Mouse (Mus musculus) adrenal gland, postnatal 14 days (tissue): Measurements from ENCODE around the gene Pou2f1. TPM values are rescaled to one million over a fixed set of nuclear protein-coding genes. Genes with fewer than 3 reads are reported as not detected.

Experiments
- DNase-seq: peaks from one replicate; pipeline ENCODE4 v3.0.0; 2021; ENCODE audit warnings: mixed read lengths
- long read RNA-seq, 2 experiments: library from polyadenylated mRNA; stranded (forward); transcript quantifications; one replicate each; pipeline ENCODE4 v2.0.0; 2021
- total RNA-seq: library from RNA; stranded (reverse); gene quantifications from 2 replicates; pipeline ENCODE4 v1.2.3, GENCODE M21; 2021

Gene Pou2f1
- total RNA-seq, result 15.0 and 18.8 TPM in 2 replicates
- long read RNA-seq, experiment 1, full-length matches to known transcripts, result 1 of 1 reads
- long read RNA-seq, experiment 1, partial matches to known transcripts, result 0 of 1 reads
- long read RNA-seq, experiment 1, other reads (novel, unspliced or antisense), result 0 of 1 reads
- long read RNA-seq, experiment 2, partial matches to known transcripts, result 1 of 3 reads
- long read RNA-seq, experiment 2, other reads (novel, unspliced or antisense), result 2 of 3 reads

- peak; percentile 98 for DNase-seq
Measured at GRCm38 (mm10) chr1:166002520-166003155, at the start of gene Pou2f1. TSS of gene Pou2f1 (minus strand) at chr1:166002678.

GRCm38 (mm10) chr1:166049046-166049827 is 46.8 kb upstream of the Pou2f1 start:
- DNase-seq, result no peak

- DNase-seq, result peak; percentile 14
Measured at GRCm38 (mm10) chr1:166048230-166048911, 45.9 kb upstream of the Pou2f1 start.

GRCm38 (mm10) chr1:166047505-166048170 is 45.2 kb upstream of the Pou2f1 start:
- DNase-seq, result no peak

- DNase-seq, result no peak
Measured at GRCm38 (mm10) chr1:166045894-166046197, 43.4 kb upstream of the Pou2f1 start.

GRCm38 (mm10) chr1:166045060-166045893 is 42.8 kb upstream of the Pou2f1 start:
- no peak for DNase-seq

- DNase-seq, result peak; percentile 16
Measured at GRCm38 (mm10) chr1:166043451-166044149, 41.1 kb upstream of the Pou2f1 start.

GRCm38 (mm10) chr1:166041501-166041900 is 39.0 kb upstream of the Pou2f1 start:
- no peak for DNase-seq

- DNase-seq, result no peak
Measured at GRCm38 (mm10) chr1:166038731-166039332, 36.4 kb upstream of the Pou2f1 start.

GRCm38 (mm10) chr1:166035045-166035444 is 32.6 kb upstream of the Pou2f1 start:
- DNase-seq, result no peak

- DNase-seq, result no peak
Measured at GRCm38 (mm10) chr1:166031673-166032547, 29.4 kb upstream of the Pou2f1 start.

GRCm38 (mm10) chr1:166023981-166024380 is 21.5 kb upstream of the Pou2f1 start:
- DNase-seq, result no peak

GRCm38 (mm10) chr1:166017203-166017602 is 14.7 kb upstream of the Pou2f1 start:
- no peak for DNase-seq

- no peak for DNase-seq
Measured at GRCm38 (mm10) chr1:166016306-166016705, 13.8 kb upstream of the Pou2f1 start.

- DNase-seq, result no peak
Measured at GRCm38 (mm10) chr1:166014530-166014929, 12.1 kb upstream of the Pou2f1 start.

- no peak for DNase-seq
Measured at GRCm38 (mm10) chr1:166010106-166010505, 7.6 kb upstream of the Pou2f1 start.

GRCm38 (mm10) chr1:166008634-166009350 is 6.3 kb upstream of the Pou2f1 start:
- DNase-seq, result no peak

GRCm38 (mm10) chr1:166007026-166007425 is 4.5 kb upstream of the Pou2f1 start:
- no peak for DNase-seq
